In genomic region chr6:145088451-145089113, GRCm38 (mm10) we compare ENCODE assay signal across 12 mouse cellular contexts. TPM values are rescaled to one million over a fixed set of nuclear protein-coding genes. Genes with fewer than 3 reads are reported as not detected.
A peak's percentile ranks its signal among the peaks of the same experiment; 100 is the strongest.
DNase-seq lines count a peak whose midpoint lies in the region; ATAC-seq and TF ChIP-seq lines count a peak whose summit lies in the region.
"Had no signal": no experiment of that assay in that cellular context is flagged by ENCODE, and none has a peak within 500 bp of the region (broad histone marks: within the 10 kb centered on the region; RNA-seq: fewer than 3 reads in every experiment).

No protein-coding gene starts in this region.

- no peak for ATAC-seq in forebrain, embryonic 14.5 days
- ATAC-seq in forebrain, embryonic 15.5 days (replicated peaks), result no peak
- no peak for ATAC-seq in limb, embryonic 14.5 days (ENCODE audit: low FRiP score, low read depth)
- no peak for ATAC-seq in forebrain, embryonic 11.5 days (replicated peaks; ENCODE audit: low FRiP score)

- H3K4me3 ChIP-seq in forebrain, embryonic 14.5 days (ENCODE audit: low read depth, low read length), result no peak overlapping the region
- no peak overlapping the region for H3K4me3 ChIP-seq in forebrain, embryonic 15.5 days
- no peak overlapping the region for H3K4me3 ChIP-seq in limb, embryonic 14.5 days (replicated peaks; ENCODE audit: low read length)
- no peak overlapping the region for H3K4me3 ChIP-seq in limb, embryonic 10.5 days
- H3K4me3 ChIP-seq in forebrain, embryonic 11.5 days (ENCODE audit: low read depth, low read length), result no peak overlapping the region
- H3K4me3 ChIP-seq: forebrain, embryonic 12.5 days; hindbrain, embryonic 15.5 days; liver, embryonic 15.5 days had no signal

- no peak for TF ChIP-seq POLR2A in limb, embryonic 14.5 days (IDR thresholded peaks at IDR 0.05; ENCODE audit: borderline replicate concordance, extremely low read depth, insufficient read depth, insufficient read length)

- WGBS in forebrain, embryonic 14.5 days, result 49% methylated on average over 4 of the region's 4 CpGs
- 52% methylated on average over 4 of the region's 4 CpGs for WGBS in forebrain, embryonic 15.5 days
- WGBS in limb, embryonic 14.5 days, result 47% methylated on average over 4 of the region's 4 CpGs
- WGBS in limb, embryonic 10.5 days, result 52% methylated on average over 4 of the region's 4 CpGs
- WGBS in forebrain, embryonic 11.5 days, result 46% methylated on average over 4 of the region's 4 CpGs

- peak; percentile 59 for DNase-seq in forebrain, embryonic 14.5 days (ENCODE audit: low spot score)
- DNase-seq in limb, embryonic 14.5 days (ENCODE audit: low spot score), result peak; percentile 38
- no peak for DNase-seq in limb, embryonic 10.5 days (ENCODE audit: low spot score)
- peak; percentile 68 for DNase-seq in A20 (ENCODE audit: low read depth, low spot score)
- peak; percentile 24 for DNase-seq in c-Kit-positive CD71-positive TER-119-positive erythroid progenitor cells, embryonic 14.5 days (ENCODE audit: low spot score)
- no peak for DNase-seq in layer of hippocampus, adult 9-11 months
- no peak for DNase-seq in forebrain, embryonic 11.5 days (ENCODE audit: low spot score)
- DNase-seq: adrenal gland, adult 2 months had no signal

- H3K4me2 ChIP-seq in forebrain, embryonic 14.5 days (ENCODE audit: low read length), result no peak overlapping the region
- H3K4me2 ChIP-seq in forebrain, embryonic 15.5 days (replicated peaks), result no peak overlapping the region
- H3K4me2 ChIP-seq in limb, embryonic 14.5 days (replicated peaks; ENCODE audit: low read depth, low read length, severe bottlenecking), result no peak overlapping the region
- H3K4me2 ChIP-seq in forebrain, embryonic 11.5 days (ENCODE audit: low read depth, low read length, severe bottlenecking), result no peak overlapping the region
- H3K4me2 ChIP-seq: forebrain, embryonic 12.5 days; hindbrain, embryonic 15.5 days; liver, embryonic 15.5 days had no signal

- H3K36me3 ChIP-seq in forebrain, embryonic 14.5 days (ENCODE audit: control insufficient read depth, insufficient read depth, low read length), result no peaks in the 10 kb centered on the region
- H3K36me3 ChIP-seq in forebrain, embryonic 15.5 days, result no peaks in the 10 kb centered on the region
- no peaks in the 10 kb centered on the region for H3K36me3 ChIP-seq in limb, embryonic 14.5 days (ENCODE audit: control insufficient read depth, insufficient read depth, low read length)
- no peaks in the 10 kb centered on the region for H3K36me3 ChIP-seq in limb, embryonic 10.5 days
- H3K36me3 ChIP-seq in forebrain, embryonic 11.5 days (ENCODE audit: control insufficient read depth, insufficient read depth, low read length), result no peaks in the 10 kb centered on the region
- H3K36me3 ChIP-seq: forebrain, embryonic 12.5 days; hindbrain, embryonic 15.5 days; liver, embryonic 15.5 days had no signal

- no peak overlapping the region for H3K9ac ChIP-seq in forebrain, embryonic 14.5 days (ENCODE audit: low read length)
- no peak overlapping the region for H3K9ac ChIP-seq in forebrain, embryonic 15.5 days (replicated peaks)
- H3K9ac ChIP-seq in limb, embryonic 14.5 days (ENCODE audit: low read depth, low read length, severe bottlenecking), result no peak overlapping the region
- H3K9ac ChIP-seq in forebrain, embryonic 11.5 days (ENCODE audit: low read length), result no peak overlapping the region
- H3K9ac ChIP-seq: forebrain, embryonic 12.5 days; hindbrain, embryonic 15.5 days; liver, embryonic 15.5 days had no signal

- no peaks in the 10 kb centered on the region for H3K27me3 ChIP-seq in forebrain, embryonic 14.5 days (replicated peaks; ENCODE audit: control insufficient read depth, insufficient read depth, low read length)
- no peaks in the 10 kb centered on the region for H3K27me3 ChIP-seq in forebrain, embryonic 15.5 days
- H3K27me3 ChIP-seq in limb, embryonic 14.5 days (ENCODE audit: control insufficient read depth, insufficient read depth, low read length), result no peaks in the 10 kb centered on the region
- no peaks in the 10 kb centered on the region for H3K27me3 ChIP-seq in limb, embryonic 10.5 days (ENCODE audit: low read depth, poor library complexity, severe bottlenecking)
- H3K27me3 ChIP-seq in forebrain, embryonic 11.5 days (ENCODE audit: control insufficient read depth, insufficient read depth, low read length), result no peaks in the 10 kb centered on the region
- H3K27me3 ChIP-seq: forebrain, embryonic 12.5 days; hindbrain, embryonic 15.5 days; liver, embryonic 15.5 days had no signal

- no peak overlapping the region for H3K27ac ChIP-seq in forebrain, embryonic 14.5 days (ENCODE audit: low read depth, low read length)
- H3K27ac ChIP-seq in forebrain, embryonic 15.5 days (replicated peaks), result no peak overlapping the region
- no peak overlapping the region for H3K27ac ChIP-seq in limb, embryonic 14.5 days (replicated peaks; ENCODE audit: low read depth, low read length)
- no peak overlapping the region for H3K27ac ChIP-seq in limb, embryonic 10.5 days
- no peak overlapping the region for H3K27ac ChIP-seq in forebrain, embryonic 11.5 days (ENCODE audit: low read depth, low read length)
- H3K27ac ChIP-seq: forebrain, embryonic 12.5 days; hindbrain, embryonic 15.5 days; liver, embryonic 15.5 days had no signal

- no peaks in the 10 kb centered on the region for H3K4me1 ChIP-seq in forebrain, embryonic 14.5 days (ENCODE audit: control insufficient read depth, insufficient read depth, low read length)
- H3K4me1 ChIP-seq in forebrain, embryonic 15.5 days, result no peaks in the 10 kb centered on the region
- H3K4me1 ChIP-seq in limb, embryonic 14.5 days (ENCODE audit: control insufficient read depth, insufficient read depth, low read length), result no peaks in the 10 kb centered on the region
- H3K4me1 ChIP-seq in limb, embryonic 10.5 days, result no peaks in the 10 kb centered on the region
- no peaks in the 10 kb centered on the region for H3K4me1 ChIP-seq in forebrain, embryonic 11.5 days (replicated peaks; ENCODE audit: control insufficient read depth, insufficient read depth, low read length)
- H3K4me1 ChIP-seq: forebrain, embryonic 12.5 days; hindbrain, embryonic 15.5 days had no signal

- no peaks in the 10 kb centered on the region for H3K9me3 ChIP-seq in forebrain, embryonic 14.5 days (replicated peaks; ENCODE audit: control insufficient read depth, low read length)
- H3K9me3 ChIP-seq in forebrain, embryonic 15.5 days, result no peaks in the 10 kb centered on the region
- no peaks in the 10 kb centered on the region for H3K9me3 ChIP-seq in limb, embryonic 14.5 days (ENCODE audit: control insufficient read depth, low read length)
- H3K9me3 ChIP-seq in limb, embryonic 10.5 days (replicated peaks), result no peaks in the 10 kb centered on the region
- H3K9me3 ChIP-seq in forebrain, embryonic 11.5 days (ENCODE audit: control insufficient read depth, low read length), result no peaks in the 10 kb centered on the region
- H3K9me3 ChIP-seq: forebrain, embryonic 12.5 days; hindbrain, embryonic 15.5 days; liver, embryonic 15.5 days had no signal

RNA-seq across cellular contexts. Expression of gene Bcat1, which starts 12.6 kb away (rescaled TPM):
- polyA plus RNA-seq in forebrain, embryonic 14.5 days (2014; fragmentation: Nextera tagmentation; extraction: Ambion mirVana), result 105 and 111 TPM in 2 replicates
- 100 and 101 TPM in 2 replicates for polyA plus RNA-seq in forebrain, embryonic 15.5 days (2015; fragmentation: Nextera tagmentation; extraction: Ambion mirVana)
- 10.9 and 11.6 TPM in 2 replicates for polyA plus RNA-seq in limb, embryonic 14.5 days (2012; rRNA removed)
- 30.4 and 34.0 TPM in 2 replicates for polyA plus RNA-seq in limb, embryonic 14.5 days (2014; fragmentation: Nextera tagmentation; extraction: Ambion mirVana)
- polyA plus RNA-seq in limb, embryonic 10.5 days (2016; fragmentation: Nextera tagmentation; extraction: Ambion mirVana), result 66.0 and 103 TPM in 2 replicates
- 110 and 115 TPM in 2 replicates for polyA plus RNA-seq in forebrain, embryonic 11.5 days (2014; fragmentation: Nextera tagmentation; extraction: Ambion mirVana)

RNA-seq across cellular contexts. Expression of gene Lrmp, which starts 26.9 kb away (rescaled TPM):
- polyA plus RNA-seq in forebrain, embryonic 14.5 days (2014; fragmentation: Nextera tagmentation; extraction: Ambion mirVana), result 0.58 and 1.1 TPM in 2 replicates
- polyA plus RNA-seq in forebrain, embryonic 15.5 days (2015; fragmentation: Nextera tagmentation; extraction: Ambion mirVana), result 0.69 and 0.84 TPM in 2 replicates
- 5.5 TPM in 2 replicates for polyA plus RNA-seq in limb, embryonic 14.5 days (2012; rRNA removed)
- 4.3 and 5.5 TPM in 2 replicates for polyA plus RNA-seq in limb, embryonic 14.5 days (2014; fragmentation: Nextera tagmentation; extraction: Ambion mirVana)
- 1.7 and 1.8 TPM in 2 replicates for polyA plus RNA-seq in limb, embryonic 10.5 days (2016; fragmentation: Nextera tagmentation; extraction: Ambion mirVana)
- 2.1 and 3.2 TPM in 2 replicates for polyA plus RNA-seq in forebrain, embryonic 11.5 days (2014; fragmentation: Nextera tagmentation; extraction: Ambion mirVana)

Comparison
In these comparisons a context has a peak if more than half of its experiments do, and no peak if none do; other contexts are left out.
1. DNase-seq: peak in forebrain, embryonic 14.5 days (single experiment), limb, embryonic 14.5 days (single experiment), A20 (single experiment) and c-Kit-positive CD71-positive TER-119-positive erythroid progenitor cells, embryonic 14.5 days (single experiment); none in limb, embryonic 10.5 days (single experiment), layer of hippocampus, adult 9-11 months (single experiment) and forebrain, embryonic 11.5 days (single experiment).